Mouse (Mus musculus): Measurements from ENCODE around the gene Vwa2. TPM values are rescaled to one million over a fixed set of nuclear protein-coding genes. Genes with fewer than 3 reads are reported as not detected.

Gene Vwa2
- total and polyA plus RNA-seq, 3 experiments: not detected

- H3K4me2 ChIP-seq (ENCODE audit: insufficient read depth, low read depth, poor library complexity, severe bottlenecking): no peak overlapping the region
- no peaks in the 10 kb centered on the region for H3K9me3 ChIP-seq (replicated peaks; ENCODE audit: low read length)
- H3K27me3 ChIP-seq (replicated peaks): no peaks in the 10 kb centered on the region
- H3K36me3 ChIP-seq (replicated peaks in 1 of 2; ENCODE audit: control insufficient read depth in 1 of 2, insufficient read depth in 1 of 2, low read length in 1 of 2): no peaks in the 10 kb centered on the region
- no peak for DNase-seq (ENCODE audit: extremely low read depth)
- H3K4me3 ChIP-seq (replicated peaks in 1 of 3; ENCODE audit: low read depth in 2 of 3, low read length in 2 of 3, poor library complexity in 1 of 3): no peak overlapping the region
- dilution Hi-C loops (cut with MboI; ENCODE audit: extremely low pct_ligation_motif_present, extremely low pct_unique_long_range_greater_than_20kb, low sequenced_read_pairs) (no loop called here), in situ Hi-C loops (cut with MboI; ENCODE audit: low pct_ligation_motif_present, low pct_unique_long_range_greater_than_20kb, low sequenced_read_pairs) (loop anchor here (10.0 to 25.0 kb wide), 2 partner anchors 408 to 479 kb away; partner anchors contain the start of gene Ablim1)
- no peak overlapping the region for H3K27ac ChIP-seq (ENCODE audit: insufficient read depth, low read depth)
- H3K9ac ChIP-seq (ENCODE audit: insufficient read depth, low read depth): no peak overlapping the region
- TF ChIP-seq ELF1 (IDR thresholded peaks at IDR 0.05; ENCODE audit: low read depth, low read length): peak; percentile 51; the same call in 1 of the 2 replicates
- no peak for TF ChIP-seq ZC3H11A (IDR thresholded peaks at IDR 0.05; ENCODE audit: low read depth, low read length)
- peak; percentile 54 for TF ChIP-seq USF1 (IDR thresholded peaks at IDR 0.05; ENCODE audit: low read depth, low read length)
- H3K4me1 ChIP-seq (ENCODE audit: control insufficient read depth in 1 of 2, insufficient read depth in 2 of 2): peaks cover 0 to 7% of the 10 kb centered on the region in 2 experiments; a peak in 2 of 4 replicates
- no peaks in the 10 kb centered on the region for H3K79me2 ChIP-seq (replicated peaks; ENCODE audit: control insufficient read depth, extremely low read depth, insufficient read depth, poor library complexity, severe bottlenecking)
Measured at GRCm38 (mm10) chr19:56904095-56904494, 30.0 kb downstream of the Vwa2 start.

DNA sequence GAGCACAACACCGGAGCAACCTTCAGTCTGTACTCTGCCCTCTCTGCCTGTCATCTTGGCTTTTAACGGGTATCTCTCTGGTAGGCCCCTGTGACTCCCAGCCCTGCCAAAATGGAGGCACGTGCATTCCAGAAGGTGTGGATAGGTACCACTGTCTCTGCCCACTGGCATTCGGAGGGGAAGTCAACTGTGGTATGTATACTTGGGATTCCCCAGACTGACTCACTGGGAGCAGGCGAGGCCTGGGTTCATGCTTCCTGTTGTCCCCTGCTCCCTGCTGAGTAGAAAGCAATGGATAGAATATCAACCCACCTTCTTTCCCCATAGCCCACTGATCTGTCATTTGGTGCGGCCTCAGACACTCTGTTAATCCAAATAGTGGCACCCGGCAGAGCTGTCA lies 31.3 kb downstream of the Vwa2 start:
- no peak overlapping the region for H3K4me2 ChIP-seq (ENCODE audit: insufficient read depth, low read depth, poor library complexity, severe bottlenecking)
- H3K9ac ChIP-seq (ENCODE audit: insufficient read depth, low read depth): no peak overlapping the region
- TF ChIP-seq USF2 (conservative IDR thresholded peaks at IDR 0.05; ENCODE audit: low read depth, low read length) (no peak), BHLHE40 (IDR thresholded peaks at IDR 0.05; ENCODE audit: low read depth, low read length) (no peak), ZKSCAN1 (IDR thresholded peaks at IDR 0.05; ENCODE audit: borderline replicate concordance, low read depth, low read length) (no peak), UBTF (IDR thresholded peaks at IDR 0.05; ENCODE audit: low read depth, low read length) (no peak), JUN (IDR thresholded peaks at IDR 0.05; ENCODE audit: insufficient read depth, low read depth, low read length) (no peak), TCF12 (IDR thresholded peaks at IDR 0.05; ENCODE audit: low read depth, low read length) (no peak), CTCF (conservative IDR thresholded peaks at IDR 0.05 in 1 of 2, IDR thresholded peaks at IDR 0.05 in 1 of 2; ENCODE audit: low read depth in 2 of 2, low read length in 2 of 2) (no peak), MEF2A (IDR thresholded peaks at IDR 0.05; ENCODE audit: borderline replicate concordance, low read depth, low read length) (no peak), POLR2A (IDR thresholded peaks at IDR 0.05; ENCODE audit: low read depth, low read length) (no peak), RCOR1 (conservative IDR thresholded peaks at IDR 0.05; ENCODE audit: low read depth, low read length) (no peak), NRF1 (IDR thresholded peaks at IDR 0.05; ENCODE audit: low read depth, low read length) (no peak)
- no peak overlapping the region for H3K4me3 ChIP-seq (replicated peaks in 1 of 3; ENCODE audit: low read depth in 2 of 3, low read length in 2 of 3, poor library complexity in 1 of 3)
- in situ Hi-C loops (cut with MboI; ENCODE audit: low pct_ligation_motif_present, low pct_unique_long_range_greater_than_20kb, low sequenced_read_pairs) (loop anchor here (10.0 to 25.0 kb wide), 2 partner anchors 407 to 481 kb away; partner anchors contain the start of gene Ablim1), dilution Hi-C loops (cut with MboI; ENCODE audit: extremely low pct_ligation_motif_present, extremely low pct_unique_long_range_greater_than_20kb, low sequenced_read_pairs) (no loop called here)
- DNase-seq (ENCODE audit: extremely low read depth): no peak
- no peaks in the 10 kb centered on the region for H3K9me3 ChIP-seq (replicated peaks; ENCODE audit: low read length)
- no peak overlapping the region for H3K27ac ChIP-seq (ENCODE audit: insufficient read depth, low read depth)
- no peaks in the 10 kb centered on the region for H3K79me2 ChIP-seq (replicated peaks; ENCODE audit: control insufficient read depth, extremely low read depth, insufficient read depth, poor library complexity, severe bottlenecking)
- peaks cover 0 to 7% of the 10 kb centered on the region in 2 experiments; a peak in 2 of 4 replicates for H3K4me1 ChIP-seq (ENCODE audit: control insufficient read depth in 1 of 2, insufficient read depth in 2 of 2)
- H3K27me3 ChIP-seq (replicated peaks): no peaks in the 10 kb centered on the region
- no peaks in the 10 kb centered on the region for H3K36me3 ChIP-seq (replicated peaks in 1 of 2; ENCODE audit: control insufficient read depth in 1 of 2, insufficient read depth in 1 of 2, low read length in 1 of 2)

All from CH12.LX (cell line).